Mouse (Mus musculus): ENCODE measurements at regions not wholly inside any gene's neighbourhood (a gene's known extent, or its start where the extent isn't known, plus 50 kb on each side); places are given as distances from the start of the nearest gene placed in this dataset.
"Not testable (repeated sequence)": the region's sequence is repeated elsewhere in the genome, so short reads cannot be mapped to it uniquely, and the experiment has no call there.

DNA sequence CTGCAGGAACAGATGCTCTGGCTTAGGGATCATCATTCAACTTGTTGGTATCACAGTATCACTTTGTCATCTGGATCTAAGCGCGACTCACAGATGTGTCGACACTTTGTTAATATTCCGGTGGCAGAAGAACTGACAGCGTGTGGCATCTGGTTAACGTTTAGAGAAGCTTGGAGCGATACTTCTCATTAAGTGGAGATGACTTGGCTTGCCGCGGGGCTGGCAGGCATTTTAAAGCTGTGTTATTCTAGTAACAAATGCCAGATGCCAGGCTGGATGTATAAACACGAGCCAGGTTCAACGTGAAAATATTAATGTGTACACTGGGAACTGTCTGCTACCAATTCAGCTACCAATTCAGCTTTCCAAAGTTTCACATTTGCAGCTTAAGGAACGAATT lies 430.3 kb upstream of the Dab2 start:
- DNase-seq (ENCODE audit: low read depth), result no peak

- DNase-seq (ENCODE audit: low read depth), result no peak
These were observed 429.7 kb upstream of the Dab2 start for GRCm38 (mm10) chr15:5869866-5870265.

DNA sequence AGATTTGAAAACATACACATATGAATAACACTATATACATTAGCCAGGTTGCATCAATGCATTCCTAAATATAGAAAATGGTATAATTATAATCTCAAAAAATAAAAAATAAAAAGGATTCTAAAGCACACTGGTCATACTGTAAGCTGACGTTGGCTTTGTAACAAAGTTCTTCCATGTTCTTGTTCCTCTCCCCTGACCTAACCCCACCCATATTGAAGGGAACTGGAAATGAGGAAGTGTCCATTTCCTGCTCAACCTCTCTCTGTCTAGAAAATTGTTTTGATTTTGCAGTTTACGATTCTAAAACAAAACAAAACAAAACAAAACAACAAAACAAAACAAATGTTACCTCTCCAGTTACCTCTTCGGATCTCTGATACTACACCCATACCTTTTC lies 427.5 kb upstream of the Dab2 start:
- no peak for DNase-seq (ENCODE audit: low read depth)

- no peak for DNase-seq (ENCODE audit: low read depth)
These were observed 421.8 kb upstream of the Dab2 start for GRCm38 (mm10) chr15:5877749-5878148.

DNA sequence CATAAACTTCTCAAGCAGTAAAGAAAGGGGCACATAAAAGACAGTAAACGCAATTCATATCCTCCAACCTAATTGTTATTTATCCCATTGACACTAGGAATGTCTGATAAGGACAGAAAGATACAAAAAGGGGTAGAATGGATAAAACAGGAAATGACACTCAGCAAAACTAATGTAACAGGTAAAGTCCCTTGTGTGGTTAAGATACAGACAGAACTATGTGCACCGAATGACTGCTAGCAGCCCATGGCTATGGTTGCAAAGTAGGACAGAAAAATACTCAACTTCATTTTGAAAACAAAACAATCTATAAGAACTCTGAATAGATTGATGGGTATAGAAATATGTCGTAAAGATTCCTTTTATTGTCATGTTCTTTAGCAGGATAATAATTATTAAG lies 408.4 kb upstream of the Dab2 start:
- DNase-seq (ENCODE audit: low read depth), result no peak

DNA sequence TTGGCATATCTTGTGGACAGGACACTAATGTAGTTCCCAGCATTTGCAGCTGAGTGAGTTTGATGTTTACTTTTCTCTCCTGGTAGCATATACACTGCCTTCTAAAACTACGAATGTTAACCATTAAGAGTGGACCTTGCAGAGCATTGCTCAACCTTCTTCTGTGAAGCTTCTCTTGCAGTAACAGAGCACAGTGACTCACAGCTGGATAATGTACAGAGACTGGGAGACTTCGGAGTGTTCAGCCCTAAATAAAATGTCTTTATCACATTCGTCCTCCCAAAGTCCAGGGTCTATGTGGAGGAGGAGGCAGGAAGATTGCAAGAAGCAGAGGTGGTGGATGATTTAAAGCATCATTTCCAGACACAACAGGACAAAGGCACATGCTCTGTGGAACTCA lies 407.6 kb upstream of the Dab2 start:
- no peak for DNase-seq (ENCODE audit: low read depth)

- not testable (repeated sequence) for DNase-seq (ENCODE audit: low read depth)
These were observed 403.7 kb upstream of the Dab2 start for GRCm38 (mm10) chr15:5895688-5896470.

DNA sequence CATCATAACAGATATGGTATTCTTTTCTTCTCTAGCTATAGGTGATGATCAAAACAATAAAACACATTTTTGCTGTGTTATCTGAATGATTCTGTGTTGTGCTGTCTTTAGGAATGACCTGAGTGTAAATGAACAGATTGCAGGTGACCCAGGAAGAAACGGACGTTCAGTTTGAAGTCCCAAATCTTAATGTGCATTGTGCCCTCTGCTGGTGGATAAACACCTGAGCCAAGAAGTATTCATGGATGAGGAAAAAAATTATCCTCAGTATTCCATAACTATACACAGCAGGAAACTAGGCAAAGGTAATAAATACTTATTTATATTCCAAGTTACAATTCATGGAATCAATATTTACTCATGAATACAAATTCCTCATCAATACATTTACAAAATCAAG lies 384.3 kb upstream of the Dab2 start:
- DNase-seq (ENCODE audit: low read depth), result peak; percentile 21

DNA sequence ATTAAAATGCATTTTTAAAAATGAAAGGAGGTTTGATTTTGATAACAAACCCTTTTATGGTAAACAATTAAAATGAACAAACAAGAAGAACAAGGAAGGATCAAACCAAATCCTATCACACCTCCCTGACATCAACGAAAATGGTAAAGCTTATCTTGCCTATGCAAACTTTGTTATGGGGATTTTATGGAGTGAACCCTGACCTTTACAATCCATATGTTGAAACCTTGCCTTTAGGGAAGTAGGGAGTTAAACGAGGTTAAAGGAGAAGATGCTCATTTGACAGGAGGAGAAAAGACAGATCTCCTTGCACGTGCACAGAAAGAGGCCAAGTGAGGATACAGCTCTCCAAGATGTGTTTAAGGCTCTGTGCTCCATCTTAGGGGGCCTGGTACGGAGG lies 379.5 kb upstream of the Dab2 start:
- DNase-seq (ENCODE audit: low read depth), result no peak

GRCm38 (mm10) chr15:5927768-5928167 lies 371.8 kb upstream of the Dab2 start:
- DNase-seq (ENCODE audit: low read depth), result no peak

- DNase-seq (ENCODE audit: low read depth), result no peak
These were observed 366.0 kb upstream of the Dab2 start for GRCm38 (mm10) chr15:5933586-5933985.

DNA sequence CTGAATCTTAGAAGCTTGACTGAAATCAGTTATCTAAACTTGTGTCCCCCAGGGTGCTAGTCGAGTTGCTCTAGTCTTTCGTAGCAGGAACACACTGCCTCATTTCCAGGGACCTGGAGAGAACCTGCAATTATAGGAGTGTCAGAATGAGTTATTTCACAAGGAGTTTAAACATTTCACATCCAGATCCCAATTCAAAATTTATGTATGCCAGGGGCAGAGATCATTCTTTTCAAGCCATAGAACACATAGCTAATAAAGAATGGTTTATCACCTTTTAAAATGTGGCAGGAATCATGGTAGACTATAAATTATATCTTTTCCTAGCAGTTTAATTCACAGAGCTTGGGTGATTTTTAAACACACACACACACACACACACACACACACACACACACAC lies 358.6 kb upstream of the Dab2 start:
- no peak for DNase-seq (ENCODE audit: low read depth)

DNA sequence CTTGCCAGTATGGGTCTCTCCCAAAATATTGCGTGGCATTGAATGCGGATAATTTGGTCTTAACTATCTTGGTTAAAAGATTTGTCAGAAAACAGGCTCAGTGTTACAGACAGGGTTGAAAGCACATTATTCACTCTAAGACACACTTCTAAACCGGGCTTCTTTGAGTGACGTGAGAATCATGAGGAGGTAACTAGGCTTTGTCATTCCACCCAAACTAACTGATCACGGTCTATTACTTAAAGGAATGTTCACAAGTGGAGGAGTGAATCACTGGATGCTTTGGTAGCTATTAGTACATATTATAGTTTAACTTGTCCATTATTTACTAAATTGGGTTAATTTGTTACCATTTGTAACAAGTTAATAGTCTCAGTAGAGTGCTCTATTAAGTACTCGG lies 352.9 kb upstream of the Dab2 start:
- DNase-seq (ENCODE audit: low read depth), result no peak

DNA sequence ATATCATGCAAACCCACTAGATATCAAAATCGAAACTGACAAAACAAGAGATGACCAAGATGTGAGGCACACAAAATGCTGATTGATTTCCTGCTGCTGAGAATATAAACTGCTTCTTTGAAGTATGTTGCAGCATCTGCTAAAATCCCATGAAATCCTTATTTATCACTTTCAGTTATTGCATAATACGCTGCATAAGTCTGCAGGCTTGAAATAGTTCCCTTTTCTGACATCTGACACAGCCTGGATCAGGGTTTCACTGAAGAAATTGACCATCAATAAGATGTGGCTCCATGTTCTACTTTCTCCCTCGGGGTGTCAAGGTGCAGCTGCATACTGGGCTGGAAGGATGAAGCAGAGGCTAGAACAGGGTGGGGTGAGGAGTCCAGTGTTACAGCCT lies 348.7 kb upstream of the Dab2 start:
- DNase-seq (ENCODE audit: low read depth), result no peak

DNA sequence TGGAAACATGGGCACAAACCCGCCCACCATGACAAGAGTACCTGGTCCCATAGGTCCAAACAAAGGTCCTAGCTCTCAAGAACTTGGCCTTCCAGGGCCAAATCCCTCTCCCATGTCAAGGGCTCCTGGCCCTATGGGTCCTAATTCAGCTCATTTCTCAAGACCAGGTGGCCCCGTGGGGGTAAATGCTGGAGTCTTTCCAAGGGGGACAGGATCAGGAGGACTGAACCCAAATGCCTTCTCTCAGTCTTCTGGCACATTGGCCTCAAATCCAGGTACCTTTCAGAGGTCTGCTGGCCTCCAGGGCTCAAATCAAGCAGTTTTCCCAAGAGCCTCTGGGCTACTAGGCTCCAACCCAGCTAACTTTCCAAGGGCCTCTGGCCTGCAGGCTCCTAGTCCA lies 347.9 kb upstream of the Dab2 start:
- not testable (repeated sequence) for DNase-seq (ENCODE audit: low read depth)

DNA sequence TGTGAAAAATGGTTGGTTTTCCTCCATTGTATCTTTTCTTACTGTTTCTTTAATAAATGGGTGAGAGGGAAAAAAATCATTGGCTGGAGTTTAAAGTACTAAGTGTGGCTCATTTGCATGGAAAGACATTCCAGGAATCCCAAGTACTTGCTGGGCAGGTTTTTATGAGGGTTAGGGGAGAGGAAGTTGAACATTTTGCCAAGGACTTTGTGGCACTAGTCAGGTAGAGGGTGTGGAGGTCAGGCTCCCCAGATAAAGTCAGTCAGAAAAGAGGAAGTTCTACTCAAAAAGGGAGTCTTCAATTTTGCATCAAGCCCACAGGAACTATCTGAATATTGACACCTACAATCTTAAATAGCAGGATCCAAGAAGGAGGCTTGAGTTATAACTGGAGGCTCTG lies 346.5 kb upstream of the Dab2 start:
- DNase-seq (ENCODE audit: low read depth), result no peak

- DNase-seq (ENCODE audit: low read depth), result no peak
These were observed 308.1 kb upstream of the Dab2 start for GRCm38 (mm10) chr15:5991351-5992065.

- not testable (repeated sequence) for DNase-seq (ENCODE audit: low read depth)
These were observed 307.4 kb upstream of the Dab2 start for GRCm38 (mm10) chr15:5992146-5992545.

- DNase-seq (ENCODE audit: low read depth), result no peak
These were observed 298.8 kb upstream of the Dab2 start for GRCm38 (mm10) chr15:6000816-6001215.

DNA sequence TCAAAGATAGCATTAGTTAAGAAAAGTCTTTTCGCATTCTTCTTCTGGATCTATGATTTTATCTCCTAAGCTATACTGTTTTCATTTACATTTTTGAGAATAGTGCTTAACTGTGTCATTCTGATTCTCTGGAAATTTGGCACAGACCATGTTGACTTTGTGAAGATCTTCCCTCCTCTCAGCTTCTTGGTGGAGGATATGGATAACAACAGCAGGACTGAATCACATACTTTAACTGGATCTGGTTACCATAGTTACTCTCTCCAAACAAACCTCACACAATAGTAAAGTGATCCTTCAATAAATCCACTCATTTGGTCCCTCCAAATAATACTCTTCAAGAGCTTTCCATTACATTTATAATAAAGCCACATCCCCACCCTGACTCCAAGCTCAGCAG lies 298.2 kb upstream of the Dab2 start:
- DNase-seq (ENCODE audit: low read depth), result no peak

GRCm38 (mm10) chr15:6014982-6015381 lies 284.6 kb upstream of the Dab2 start:
- no peak for DNase-seq (ENCODE audit: low read depth)

GRCm38 (mm10) chr15:6016637-6017049 lies 282.9 kb upstream of the Dab2 start:
- DNase-seq (ENCODE audit: low read depth), result no peak

- DNase-seq (ENCODE audit: low read depth), result no peak
These were observed 274.0 kb upstream of the Dab2 start for GRCm38 (mm10) chr15:6025543-6025942.

GRCm38 (mm10) chr15:6029214-6029613 lies 270.4 kb upstream of the Dab2 start:
- DNase-seq (ENCODE audit: low read depth), result no peak

Measured in 416B (cell line).